Mouse (Mus musculus) stomach, postnatal 0 days (tissue): ENCODE measurements at regions not wholly inside any gene's neighbourhood (a gene's known extent, or its start where the extent isn't known, plus 50 kb on each side); places are given as distances from the start of the nearest gene placed in this dataset.
"Not testable (repeated sequence)": the region's sequence is repeated elsewhere in the genome, so short reads cannot be mapped to it uniquely, and the experiment has no call there.

Source experiments
- CTCF ChIP-seq: IDR thresholded peaks from 2 replicates; pipeline ENCODE4 v1.5.1; 2016; ENCODE audit warnings: antibody characterized with exemption, low read depth, mild to moderate bottlenecking, moderate library complexity
- EP300 ChIP-seq: optimal IDR thresholded peaks from 2 replicates; pipeline ENCODE3; 2016; ENCODE audit warnings: antibody characterized with exemption

- not testable (repeated sequence) for TF ChIP-seq CTCF, EP300
Observed at GRCm38 (mm10) chr6:70103174-70103573, 688.9 kb downstream of the Rpia start.
